Mouse (Mus musculus): ENCODE measurements at regions not wholly inside any gene's neighbourhood (a gene's known extent, or its start where the extent isn't known, plus 50 kb on each side); places are given as distances from the start of the nearest gene placed in this dataset.

DNA sequence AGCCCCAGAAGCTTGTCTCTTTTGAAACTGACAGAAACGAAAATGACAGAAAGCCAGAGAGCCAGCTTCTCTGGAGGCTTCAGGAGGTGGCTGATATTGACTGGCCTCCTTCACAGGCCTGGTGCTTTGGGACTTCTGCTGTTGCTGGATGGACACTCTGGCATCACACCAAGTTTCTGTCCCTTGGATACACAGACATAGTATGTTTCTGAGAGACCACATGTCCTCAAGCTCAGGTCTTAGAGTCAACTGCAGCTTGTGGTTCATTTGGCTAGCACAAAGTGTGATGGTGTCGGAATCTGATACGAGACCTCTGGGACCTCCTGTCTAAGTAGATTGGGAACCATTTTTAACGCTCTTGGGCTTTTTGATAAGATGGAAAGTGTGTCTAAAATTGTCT is 502.0 kb downstream of the Sqor start:
- no peak for DNase-seq

DNA sequence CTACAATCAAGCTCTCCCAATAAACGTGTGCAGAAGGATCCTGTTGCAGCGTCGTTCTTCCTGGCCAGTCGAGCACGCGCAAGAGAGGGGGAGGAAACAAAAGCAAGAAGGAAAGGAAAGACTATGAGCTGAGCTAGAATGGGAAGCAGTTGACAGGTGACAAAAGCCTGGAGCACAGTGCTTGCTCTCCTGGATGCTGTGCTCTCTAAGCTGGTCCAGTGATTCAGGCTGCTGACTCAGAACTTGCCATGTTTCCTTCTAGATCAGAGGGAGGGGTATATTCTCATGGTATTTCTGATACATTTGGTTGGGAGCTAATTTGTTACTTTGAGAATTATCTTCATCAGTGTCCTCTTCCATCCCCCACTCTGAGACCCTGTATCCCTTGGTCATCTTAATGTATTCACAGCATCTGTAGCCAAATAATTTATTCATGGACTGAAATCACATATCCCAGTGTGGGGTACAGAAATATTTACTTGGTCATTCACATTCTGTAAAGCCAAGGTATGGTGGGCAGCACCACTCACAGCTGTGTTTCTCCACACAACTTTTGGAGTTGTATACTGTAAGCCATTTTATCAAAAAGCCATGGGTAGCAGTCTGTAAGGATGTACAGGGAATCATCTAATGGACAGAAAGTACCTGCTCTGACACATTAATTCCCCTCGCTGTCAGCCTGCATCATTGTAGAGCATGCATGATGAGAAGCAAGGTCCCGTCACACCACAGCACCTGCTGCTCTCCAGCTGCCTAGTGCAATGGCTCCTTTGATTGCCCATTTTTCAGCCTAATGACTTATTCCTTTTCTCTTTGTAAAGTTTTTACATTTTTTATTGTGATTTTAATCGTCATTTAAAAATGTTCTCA is 510.1 kb downstream of the Sqor start:
- DNase-seq, result no peak

DNA sequence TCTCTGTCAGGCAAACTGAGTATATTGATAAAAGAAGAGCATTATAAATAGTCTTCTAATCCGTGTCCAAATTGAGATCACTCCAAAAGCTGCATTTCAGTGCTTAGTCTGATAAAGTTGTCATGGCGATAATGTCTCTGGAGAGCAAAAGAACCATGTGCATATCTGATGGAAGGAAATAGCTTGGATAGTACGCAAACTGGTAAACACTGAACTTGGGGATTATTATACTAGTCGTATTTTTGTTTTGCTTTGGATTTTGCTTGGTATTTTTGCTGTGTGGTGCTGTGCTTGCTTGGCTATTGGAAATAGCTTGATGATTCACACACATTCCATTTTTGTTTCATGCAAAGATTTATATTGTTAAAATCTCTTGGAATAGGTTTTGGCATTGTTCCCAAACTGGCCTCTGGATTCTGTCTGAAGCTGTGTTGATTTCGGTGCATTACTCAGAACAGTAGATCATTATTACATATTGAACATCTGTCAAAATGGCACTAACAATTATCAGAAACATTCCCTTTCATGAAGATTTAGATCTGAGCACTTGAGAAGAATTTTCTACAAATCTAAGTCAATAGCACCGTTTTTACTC is 510.8 kb downstream of the Sqor start:
- no peak for DNase-seq

DNA sequence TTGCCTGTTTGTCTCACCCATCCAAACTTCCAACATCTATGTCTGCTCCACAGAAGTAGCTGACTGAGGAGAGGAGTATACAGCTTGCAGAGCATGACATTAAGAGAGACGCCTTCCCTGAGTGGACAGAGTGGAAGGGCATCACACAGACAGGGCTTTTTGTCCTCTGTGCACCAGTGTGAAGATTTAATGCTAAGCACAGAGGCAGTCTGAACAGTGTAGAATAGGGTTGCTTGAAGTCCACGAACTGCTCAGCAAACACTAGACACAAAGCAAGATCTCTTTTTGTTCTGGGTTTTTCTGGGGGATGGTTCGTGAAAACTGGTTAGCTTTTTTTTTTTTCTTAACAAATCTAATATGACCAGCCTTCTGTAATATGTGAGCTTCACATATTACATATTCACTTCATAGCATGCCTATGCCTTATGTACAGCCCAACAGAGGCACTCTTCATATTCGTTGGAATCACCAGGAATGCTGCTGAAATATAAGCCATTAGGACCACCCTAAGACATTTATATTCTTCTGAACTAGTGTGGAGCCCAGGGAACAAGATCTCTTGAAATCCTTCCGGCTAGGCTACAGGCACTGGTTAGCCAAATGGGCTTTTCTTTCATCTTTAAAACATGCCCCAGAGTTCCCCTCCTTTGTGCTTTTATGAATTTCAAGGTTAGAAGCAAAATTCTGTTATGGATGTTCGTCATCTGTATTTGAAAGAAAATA is 546.7 kb downstream of the Sqor start:
- DNase-seq, result no peak

DNA sequence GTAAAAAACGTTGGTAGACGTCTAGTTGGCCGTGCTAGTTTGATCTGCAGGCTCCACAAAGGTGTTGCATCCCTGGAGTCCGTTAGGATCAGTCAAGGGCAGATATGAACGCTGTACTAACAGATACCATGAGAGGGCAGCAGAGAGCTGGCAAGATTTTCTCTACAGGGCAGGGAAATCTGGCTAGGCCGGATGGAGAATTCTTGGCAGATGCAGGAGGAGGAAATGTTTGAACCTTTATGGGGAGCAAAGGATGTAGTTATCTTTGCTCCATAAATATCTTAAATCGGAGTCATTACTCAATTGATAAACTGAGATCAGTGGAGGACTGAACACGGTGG is 547.2 kb downstream of the Sqor start:
- peak; percentile 80 for DNase-seq

DNA sequence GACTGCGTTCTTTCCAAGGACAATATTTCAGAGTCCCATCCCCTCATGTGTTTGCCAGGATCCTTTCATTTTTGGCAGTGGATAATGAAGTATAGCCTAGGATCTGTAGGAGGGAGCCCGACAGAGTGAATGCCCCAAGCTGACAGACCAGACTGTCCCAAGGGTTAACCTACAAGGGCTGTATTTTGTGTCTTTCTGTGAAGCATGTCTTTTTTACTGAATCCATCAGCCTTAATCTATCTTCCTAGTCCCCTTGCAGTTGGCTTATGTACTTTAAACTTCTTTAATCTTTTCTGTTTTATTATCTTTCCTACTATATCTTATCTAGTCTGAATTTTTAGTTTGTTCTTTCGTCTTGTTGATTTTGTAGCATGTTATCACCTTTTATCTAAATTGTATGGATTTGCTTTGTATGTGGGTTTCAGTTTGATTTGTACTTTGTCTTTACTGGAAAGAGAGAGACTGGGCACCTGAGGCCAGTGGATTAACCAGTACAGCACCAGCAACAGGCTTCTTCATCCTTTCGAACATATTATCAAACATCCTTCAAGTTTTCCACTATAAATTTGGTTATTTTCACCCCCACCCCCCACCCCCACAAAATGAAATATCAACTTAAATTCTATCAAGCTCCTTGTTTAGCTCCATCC is 555.5 kb downstream of the Sqor start:
- DNase-seq, result no peak

DNA sequence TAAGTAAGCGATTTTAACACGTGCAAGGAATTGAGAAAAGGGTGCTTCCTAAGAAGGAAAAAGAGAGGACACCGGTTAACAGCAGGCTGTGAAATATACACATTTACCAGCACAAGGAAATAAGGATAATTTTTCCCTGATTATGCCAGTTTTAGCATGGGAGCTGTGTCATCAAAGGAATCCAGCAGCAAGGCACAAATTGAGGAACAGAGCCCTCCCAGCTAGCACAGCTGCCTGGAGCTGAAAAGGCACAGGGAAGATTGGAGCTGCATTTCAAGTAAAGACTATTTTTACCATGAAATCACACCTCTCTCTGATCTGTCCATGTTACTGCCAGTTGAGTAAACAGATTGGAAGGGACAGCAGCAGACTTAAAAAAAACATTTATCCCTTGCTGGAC is 558.7 kb downstream of the Sqor start:
- no peak for DNase-seq

DNA sequence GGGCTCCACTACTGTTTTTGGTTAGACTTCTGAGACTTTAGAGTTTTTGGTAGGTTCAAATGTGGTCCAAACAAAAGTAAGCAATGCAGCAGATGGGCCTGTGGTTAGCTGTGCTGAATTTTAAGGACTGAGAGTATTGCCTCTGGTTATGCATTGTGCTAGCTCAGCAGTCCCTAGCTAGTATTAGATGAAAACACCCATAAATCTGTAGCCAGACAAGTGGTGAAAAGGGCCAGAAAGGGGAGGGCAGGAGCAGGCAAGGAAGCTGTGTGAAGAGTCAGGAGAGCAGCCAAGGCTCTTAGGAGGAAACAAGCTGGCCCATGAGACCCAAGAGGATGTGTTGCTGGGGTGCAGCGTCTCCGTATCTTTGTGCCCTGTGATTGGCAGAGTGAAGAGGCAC is 559.9 kb downstream of the Sqor start:
- DNase-seq, result no peak

DNA sequence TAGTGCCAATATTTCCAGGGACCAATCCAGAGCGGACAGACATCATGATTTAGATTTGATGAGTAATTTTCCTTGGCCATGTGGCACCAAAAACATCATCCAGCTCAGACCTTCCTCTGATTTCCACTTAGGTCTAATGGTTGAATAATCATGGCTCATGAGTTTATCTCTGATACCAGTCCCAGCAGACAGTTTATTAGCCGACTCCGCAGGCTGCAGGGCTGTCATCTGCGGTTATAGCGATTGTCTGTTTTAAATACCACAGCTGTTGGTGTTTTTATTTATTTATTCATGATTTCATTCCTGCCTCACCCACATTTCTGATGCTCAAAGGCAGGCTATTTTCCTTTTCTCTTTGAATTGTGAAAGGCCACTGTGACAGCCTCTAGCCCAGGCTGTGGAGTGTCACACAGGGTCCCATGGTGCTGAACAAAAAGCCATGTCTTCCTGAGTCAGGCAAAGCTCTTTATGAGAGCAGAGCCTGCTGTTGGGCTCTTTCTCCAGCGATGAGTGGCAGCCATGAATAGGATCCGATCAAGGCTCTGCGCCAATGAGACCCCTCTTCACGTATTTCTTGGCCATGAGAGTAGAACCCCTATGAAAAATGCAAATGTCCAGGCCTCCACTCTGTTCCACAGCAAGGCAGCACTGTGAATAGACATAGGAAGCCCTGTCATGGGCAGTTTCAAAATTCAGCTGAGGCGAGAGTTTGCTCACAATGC is 584.7 kb downstream of the Sqor start:
- no peak for DNase-seq

DNA sequence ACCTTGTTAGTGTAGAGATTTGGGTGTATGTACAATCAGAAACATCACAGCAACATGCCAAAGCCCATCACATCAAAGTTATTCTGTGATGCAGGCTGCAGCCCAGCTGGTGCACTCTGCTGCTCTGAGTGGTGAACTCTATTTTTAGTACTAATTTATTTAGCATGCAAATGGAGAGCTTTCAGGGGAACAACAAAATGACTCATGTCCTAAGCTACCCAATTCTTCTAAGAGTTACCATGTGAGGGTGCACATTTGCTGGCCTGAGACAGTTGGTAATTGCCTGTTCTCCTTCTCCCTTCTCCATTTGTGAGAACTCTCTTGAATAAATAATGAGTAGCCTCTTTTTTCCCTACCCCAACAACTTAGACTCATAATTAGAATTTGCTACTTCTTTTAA is 599.2 kb downstream of the Sqor start:
- DNase-seq, result no peak

DNA sequence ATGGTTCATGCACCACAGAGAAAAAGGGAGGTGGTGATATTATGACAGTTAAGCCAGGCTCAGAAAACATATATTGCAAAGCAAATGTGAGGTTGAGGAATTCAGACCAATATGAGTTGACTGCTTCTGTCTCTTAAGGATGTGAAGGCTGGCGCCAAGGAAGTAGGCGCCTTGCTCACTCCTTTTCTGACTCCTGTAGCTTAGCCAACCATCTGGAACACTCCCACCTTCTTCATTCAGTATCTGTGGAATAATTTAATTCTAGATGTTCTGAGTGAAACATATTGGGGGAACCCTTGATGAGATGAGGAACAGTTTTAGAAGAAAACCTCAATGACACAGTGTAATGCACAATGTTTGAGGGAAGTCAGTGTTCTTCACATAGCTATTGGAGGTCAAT is 601.5 kb downstream of the Sqor start:
- DNase-seq, result no peak

DNA sequence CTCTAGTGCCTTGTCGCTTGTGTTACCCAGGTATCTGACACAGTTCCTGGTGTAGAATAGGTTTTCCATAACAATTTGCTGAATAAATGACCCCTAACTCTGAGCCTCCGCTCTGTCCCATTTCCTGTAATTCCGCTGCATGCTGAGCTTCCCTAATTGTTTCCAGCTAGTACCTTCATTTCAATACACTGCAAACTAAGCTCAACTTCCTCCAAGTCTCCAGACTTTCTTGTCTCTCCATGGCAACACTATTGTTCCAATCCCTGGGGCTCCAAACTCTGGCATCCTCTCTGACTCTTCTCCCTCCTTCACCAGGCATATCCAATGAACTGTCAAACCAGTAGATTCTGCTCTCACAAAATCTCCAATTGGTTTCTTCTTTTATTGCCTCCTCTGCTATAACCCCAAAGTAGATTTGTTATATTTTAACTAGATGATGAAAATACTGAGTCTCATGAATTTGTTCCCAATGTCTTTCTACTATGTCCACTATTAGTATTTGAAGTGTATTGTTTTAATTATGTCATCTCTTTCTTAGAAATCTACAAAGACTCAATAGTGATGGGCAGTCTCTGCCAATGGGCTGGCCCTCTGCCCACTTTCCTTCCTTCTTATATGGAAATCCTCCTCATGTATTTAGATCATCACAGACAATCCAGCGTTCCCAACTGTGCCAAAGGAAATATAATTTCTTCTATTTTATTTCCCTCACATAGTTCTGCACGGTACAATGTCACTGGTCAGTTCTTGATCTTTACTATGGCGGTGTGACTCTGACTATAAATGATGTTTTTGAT is 620.8 kb downstream of the Sqor start:
- no peak for DNase-seq

DNA sequence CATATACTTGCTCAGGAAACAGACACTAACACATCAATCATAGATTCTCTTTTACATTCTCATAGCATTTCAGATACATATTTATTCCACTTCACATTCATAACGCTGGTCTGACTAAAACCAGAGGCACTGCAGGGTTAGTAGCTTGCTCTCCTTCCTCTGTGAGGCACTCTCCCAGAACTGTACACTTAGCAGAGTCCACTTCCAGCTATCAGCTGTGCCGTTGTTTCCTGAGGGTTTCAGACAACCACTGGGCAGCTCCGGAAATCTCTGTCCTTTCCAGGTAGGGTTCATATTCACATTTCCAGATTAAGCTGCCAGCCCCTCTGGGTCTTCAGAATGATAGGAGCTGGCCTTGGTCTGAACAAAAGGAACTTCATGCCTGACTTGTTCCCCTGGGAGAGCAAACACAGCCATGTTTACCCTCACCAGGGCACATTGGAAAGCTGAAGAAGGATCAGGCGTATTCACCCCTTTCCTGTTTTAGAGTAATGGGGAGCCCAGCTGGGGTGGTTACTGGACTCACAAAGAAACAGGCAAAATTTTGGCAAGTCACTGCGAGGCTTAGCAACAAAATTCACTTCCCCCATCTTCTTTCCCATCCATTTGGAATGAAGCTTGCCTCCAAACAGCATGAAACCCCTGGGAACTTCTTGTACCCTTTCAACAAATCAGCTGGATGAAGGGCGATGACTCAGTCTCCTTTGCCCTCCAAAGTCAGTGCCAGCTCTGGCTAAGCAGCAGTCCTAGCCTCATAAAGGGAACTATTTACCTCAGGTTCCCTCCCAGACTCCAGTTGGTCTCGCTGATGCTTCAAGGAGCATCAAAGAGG is 622.0 kb downstream of the Sqor start:
- no peak for DNase-seq

DNA sequence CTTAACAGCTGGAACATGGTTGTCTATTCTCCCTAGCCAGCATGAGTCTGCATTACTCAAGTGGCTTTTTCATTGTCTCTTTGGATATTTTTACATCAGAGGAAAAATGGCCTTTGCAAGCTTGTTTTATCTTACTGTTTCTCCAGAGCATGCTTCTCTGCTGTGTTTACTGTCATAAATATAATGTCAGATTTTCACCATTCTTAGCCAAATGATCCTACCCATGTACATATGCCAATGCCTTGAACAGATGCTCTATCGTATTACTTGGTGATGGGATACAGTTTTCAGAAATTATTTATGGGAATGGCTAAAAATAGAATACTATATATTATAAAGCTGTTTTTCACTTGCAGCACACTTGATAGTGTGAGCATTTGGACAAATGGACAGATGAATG is 625.9 kb downstream of the Sqor start:
- no peak for DNase-seq

DNA sequence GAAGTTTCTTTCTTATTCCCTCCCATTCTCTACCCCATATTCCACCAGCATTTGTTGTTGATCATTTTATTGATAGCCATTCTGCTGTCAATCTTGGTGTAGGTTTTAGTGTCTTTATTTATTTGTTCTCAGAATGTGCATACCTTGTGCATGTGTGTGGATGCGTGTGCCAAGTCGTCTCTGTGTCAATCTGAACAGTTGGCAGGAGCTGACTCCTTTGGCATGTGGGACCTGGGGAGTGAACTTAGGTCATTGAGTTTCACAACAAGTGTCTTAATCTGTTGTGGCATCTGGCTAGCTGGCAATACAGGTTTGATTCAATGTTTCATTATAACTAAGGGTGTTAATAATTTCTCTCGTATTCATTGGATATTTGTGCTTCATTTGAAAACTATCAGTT is 629.3 kb downstream of the Sqor start:
- DNase-seq, result peak; percentile 53

DNA sequence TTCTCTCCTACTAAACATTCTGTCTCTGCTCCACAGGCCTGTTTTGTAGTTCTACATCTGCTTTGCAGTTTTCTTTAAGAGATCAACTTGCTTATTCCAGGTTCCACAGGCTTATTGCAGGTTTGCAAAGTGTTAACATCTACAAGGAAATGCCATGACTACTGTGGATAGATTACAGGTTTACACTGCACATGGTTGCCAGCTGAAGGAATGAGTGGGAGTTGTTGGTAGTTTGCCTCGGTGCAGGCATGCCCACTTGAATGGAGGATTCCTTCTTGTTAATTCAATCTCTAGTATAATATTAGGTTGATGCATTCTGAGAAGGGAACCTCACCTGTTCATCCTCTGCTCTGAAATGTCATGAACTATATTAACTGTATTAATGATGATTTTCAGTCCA is 632.5 kb downstream of the Sqor start:
- DNase-seq, result no peak

DNA sequence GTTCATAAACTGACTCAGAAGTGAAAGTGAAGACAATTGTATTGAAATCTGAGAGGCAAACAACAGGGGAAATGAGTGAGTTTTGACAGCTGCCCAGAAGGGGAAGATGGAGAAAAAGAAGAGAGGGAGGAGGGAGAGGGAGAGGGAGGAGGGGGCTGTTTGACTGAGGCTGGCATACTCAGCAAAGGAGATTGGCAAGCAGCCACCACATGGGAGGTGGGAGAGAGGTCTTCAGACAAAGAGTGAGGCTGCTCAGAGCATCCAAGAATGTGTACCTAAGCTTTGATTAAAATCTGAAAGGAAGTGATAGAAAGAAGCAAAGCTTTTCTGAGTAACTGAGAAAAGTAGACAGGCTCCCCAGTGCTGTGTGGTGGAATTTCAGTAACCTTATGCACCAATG is 636.0 kb downstream of the Sqor start:
- no peak for DNase-seq

DNA sequence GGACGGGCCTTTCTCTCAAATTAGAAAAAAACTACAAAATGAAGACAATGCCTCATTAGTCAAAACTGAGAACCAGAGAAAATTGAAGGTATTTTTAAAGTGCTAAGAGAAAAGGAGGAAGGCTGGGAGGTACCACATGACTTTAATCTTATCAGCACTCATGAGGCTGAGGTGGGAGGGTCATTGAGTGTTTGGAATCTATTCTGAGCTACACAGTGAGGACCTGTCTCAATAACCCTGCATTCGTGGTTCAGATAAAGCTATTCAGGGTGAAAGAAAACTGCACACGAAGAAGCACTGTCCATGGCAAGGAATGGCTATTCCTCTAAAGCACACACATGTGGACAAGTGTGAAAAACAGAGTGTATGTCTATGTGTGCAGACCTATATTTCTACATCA is 644.0 kb downstream of the Sqor start:
- no peak for DNase-seq

DNA sequence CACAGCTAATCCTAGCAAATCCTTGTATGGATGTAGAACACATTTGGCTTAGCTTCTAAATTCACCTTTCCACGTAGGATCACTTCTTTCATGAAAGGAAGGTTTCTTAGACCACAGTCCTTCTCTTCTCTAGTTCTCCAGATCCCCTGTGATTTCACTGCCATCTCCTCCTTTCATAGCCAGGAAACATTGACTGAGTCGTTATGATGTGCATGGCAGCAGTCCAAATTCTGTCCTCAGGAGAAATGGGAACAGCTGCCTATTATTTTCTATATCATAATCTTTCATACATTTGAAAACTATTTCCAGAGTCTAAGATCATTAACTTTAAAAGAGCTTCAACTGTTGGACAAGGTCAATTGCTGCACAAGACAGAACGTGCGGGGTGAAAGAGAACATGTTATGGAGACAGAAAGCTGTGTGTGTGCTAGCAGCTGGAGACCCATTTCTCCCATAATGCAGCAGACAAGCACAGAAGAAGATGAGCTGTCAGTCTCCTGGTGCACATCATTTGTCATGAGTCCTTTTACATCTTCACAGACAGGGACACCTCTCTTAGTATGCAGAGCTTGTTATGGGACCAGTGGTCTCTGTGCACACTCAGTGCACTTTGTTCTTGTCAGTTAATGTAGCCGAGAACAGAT is 631.6 kb upstream of the Sema6d start:
- DNase-seq, result no peak

DNA sequence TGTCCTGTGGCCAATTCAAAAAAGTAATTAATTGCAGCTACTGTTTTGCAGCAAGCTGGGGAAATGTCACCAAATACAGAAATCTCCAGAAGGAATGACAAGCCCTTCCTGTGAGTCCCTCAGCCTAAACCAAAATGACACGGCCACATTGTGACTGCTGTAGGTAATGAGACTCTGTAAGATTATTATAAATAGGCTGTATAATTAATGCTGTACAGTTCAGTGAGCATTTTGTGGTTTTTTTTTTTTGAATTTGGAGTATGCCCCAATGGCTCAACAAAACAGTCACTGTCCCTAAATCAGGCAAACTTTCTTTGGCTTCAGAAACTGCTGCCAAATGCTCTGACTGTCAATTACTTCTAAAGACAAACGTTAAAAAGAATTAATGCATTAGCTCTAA is 615.9 kb upstream of the Sema6d start:
- DNase-seq, result no peak
